Mouse (Mus musculus) lung, postnatal 0 days (tissue): ENCODE measurements around the gene Zfp617. TPM values are rescaled to one million over a fixed set of nuclear protein-coding genes. Genes with fewer than 3 reads are reported as not detected.

Experiments used
- ATAC-seq: fragments of 200-750 bp; cut with Nextera tagmentation; 2 replicates; pipeline ENCODE4 v1.8.0; 2017; ENCODE audit warnings: moderate library complexity
- DNase-seq: peaks from one replicate; pipeline ENCODE4 v3.0.0-alpha.2; 2016; ENCODE audit warnings: low spot score
- H3K27ac ChIP-seq: fragments of 300-500 bp; sonication (generic); 2 replicates; pipeline ENCODE4 v1.5.1; 2014; ENCODE audit warnings: antibody characterized with exemption, mild to moderate bottlenecking, low read length, mixed read lengths
- H3K27me3 ChIP-seq: fragments of 300-500 bp; sonication (generic); replicated peaks from 2 replicates; pipeline ENCODE4 v1.6.1; 2014; ENCODE audit warnings: low read length, mixed read lengths; ENCODE audit not compliant: insufficient read depth
- H3K36me3 ChIP-seq: fragments of 300-500 bp; sonication (generic); 2 replicates; pipeline ENCODE4 v1.6.1; 2014; ENCODE audit warnings: low read length, mixed read lengths; ENCODE audit not compliant: insufficient read depth
- H3K4me1 ChIP-seq: fragments of 300-500 bp; sonication (generic); 2 replicates; pipeline ENCODE4 v1.6.1; 2014; ENCODE audit warnings: antibody characterized with exemption, low read depth, low read length, mixed read lengths; ENCODE audit not compliant: insufficient read depth
- H3K4me2 ChIP-seq: fragments of 300-500 bp; sonication (generic); replicated peaks from 2 replicates; pipeline ENCODE4 v1.6.1; 2014; ENCODE audit warnings: low read depth, mild to moderate bottlenecking, low read length, moderate library complexity, mixed read lengths
- H3K4me3 ChIP-seq: fragments of 300-500 bp; sonication (generic); 2 replicates; pipeline ENCODE4 v1.5.1; 2014; ENCODE audit warnings: low read depth, low read length
- H3K9ac ChIP-seq: fragments of 300-500 bp; sonication (generic); replicated peaks from 2 replicates; pipeline ENCODE4 v1.6.1; 2014; ENCODE audit warnings: low read depth, mild to moderate bottlenecking
- H3K9me3 ChIP-seq: fragments of 300-500 bp; sonication (generic); 2 replicates; pipeline ENCODE4 v1.6.1; 2016; ENCODE audit warnings: low read length, mixed read lengths
- CTCF ChIP-seq: IDR thresholded peaks from 2 replicates; pipeline ENCODE4 v1.5.1; 2016; ENCODE audit warnings: antibody characterized with exemption, mild to moderate bottlenecking
- EP300 ChIP-seq: IDR thresholded peaks from 2 replicates; pipeline ENCODE4 v1.6.1; 2016; ENCODE audit warnings: antibody characterized with exemption, mild to moderate bottlenecking, control low read depth
- WGBS: fragments of 180-500 bp; shearing (Covaris S2); extraction: QIAGEN DNeasy Blood & Tissue Kit; methylation state at CpG from one replicate; pipeline ENCODE4 v1.1.7; 2014; 5-methylcytosine and 5-hydroxymethylcytosine counted together
- polyA plus RNA-seq: library from polyadenylated mRNA; unstranded; fragments of >200 nt; fragmentation: Nextera tagmentation; extraction: Ambion mirVana; gene quantifications from 2 replicates; pipeline ENCODE4 v1.2.1, GENCODE M21; 2015

The Zfp617 gene
- polyA plus RNA-seq, 1 experiment from 2014 or later, result 11.9 TPM

DNA sequence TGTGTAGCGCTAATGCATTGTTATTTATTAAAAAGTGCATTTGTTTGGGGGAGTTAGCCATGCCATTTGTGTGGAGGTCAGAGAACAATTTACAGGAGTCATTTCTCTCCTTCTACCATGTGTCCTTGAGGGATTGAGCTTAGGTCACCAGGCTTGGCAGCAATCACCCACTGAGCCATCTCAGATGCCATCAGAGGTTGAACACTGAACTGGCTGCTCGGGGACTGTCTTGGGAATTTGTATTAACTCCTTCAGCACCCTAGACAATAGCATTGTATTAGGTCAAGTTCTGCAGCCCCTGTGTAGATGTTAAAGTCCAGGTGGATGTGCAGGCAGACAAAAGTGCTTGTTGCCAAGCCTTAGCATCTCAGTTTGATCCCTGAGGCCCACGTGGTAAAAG lies 55.6 kb downstream of the Zfp617 start:
- WGBS, result 87% methylated on average over 3 of the region's 3 CpGs
- no peaks in the 10 kb centered on the region for H3K9me3 ChIP-seq
- ATAC-seq (no peak), DNase-seq (no peak)
- H3K4me2 ChIP-seq, result no peak overlapping the region
- H3K36me3 ChIP-seq, result 0 out of 2 replicates have a peak, but pooled peaks cover 5% of the 10 kb centered on the region
- no peak for TF ChIP-seq EP300
- no peaks in the 10 kb centered on the region for H3K4me1 ChIP-seq
- H3K27ac ChIP-seq, result no peak overlapping the region
- no peaks in the 10 kb centered on the region for H3K27me3 ChIP-seq
- H3K9ac ChIP-seq, result no peak overlapping the region
- no peak overlapping the region for H3K4me3 ChIP-seq

DNA sequence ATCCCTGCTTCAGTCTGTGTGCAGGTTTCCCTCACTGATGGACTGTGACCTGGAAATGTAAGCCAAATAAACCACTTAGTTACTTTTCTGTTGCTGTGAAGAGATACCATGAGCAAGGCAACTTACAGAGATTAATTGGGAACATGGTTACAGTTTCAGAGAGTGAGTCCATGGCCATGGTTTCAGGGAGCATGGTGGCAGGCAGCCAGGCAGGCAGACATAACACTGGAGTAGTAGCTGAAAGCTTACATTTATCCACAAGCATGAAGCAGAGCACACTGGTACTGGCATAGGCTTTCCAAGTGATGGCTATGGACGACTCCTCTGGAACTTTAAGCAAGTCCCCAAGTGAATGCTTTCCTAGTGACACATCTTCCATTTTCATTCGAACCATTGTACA lies 56.7 kb downstream of the Zfp617 start:
- 0 out of 2 replicates have a peak, but pooled peaks cover 5% of the 10 kb centered on the region for H3K36me3 ChIP-seq
- TF ChIP-seq EP300 (no peak), CTCF (no peak)
- 92% methylated on average over 2 of the region's 2 CpGs for WGBS

DNA sequence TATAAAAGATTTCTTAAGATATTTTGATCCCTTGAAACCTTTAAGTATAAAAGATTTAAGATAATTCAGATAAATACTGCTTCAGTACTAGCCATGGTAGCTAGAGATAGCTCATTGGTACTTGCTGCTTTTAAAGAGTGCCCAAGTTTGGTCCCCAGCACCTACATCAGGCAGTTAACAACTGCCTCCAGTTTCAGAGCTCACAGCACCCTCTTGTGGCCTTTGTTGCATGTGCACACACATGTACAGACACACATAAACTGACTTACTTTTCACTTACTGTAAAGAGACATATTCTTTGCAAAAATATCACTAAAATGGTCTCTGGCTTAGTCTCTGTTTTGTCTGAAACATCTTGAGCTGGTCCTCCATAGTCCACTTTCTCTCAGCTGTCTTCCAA lies 58.0 kb downstream of the Zfp617 start:
- H3K4me3 ChIP-seq, result no peak overlapping the region
- ATAC-seq (no peak), DNase-seq (no peak)
- TF ChIP-seq CTCF (peak; percentile 18; the same call in 1 of the 2 replicates), EP300 (no peak)
- H3K9ac ChIP-seq, result no peak overlapping the region
- H3K36me3 ChIP-seq, result 0 out of 2 replicates have a peak, but pooled peaks cover 5% of the 10 kb centered on the region
- H3K4me2 ChIP-seq, result no peak overlapping the region
- no peaks in the 10 kb centered on the region for H3K4me1 ChIP-seq
- H3K27me3 ChIP-seq, result no peaks in the 10 kb centered on the region
- H3K9me3 ChIP-seq, result no peaks in the 10 kb centered on the region
- no peak overlapping the region for H3K27ac ChIP-seq

More for the DNA sequence above, 56.7 kb downstream of the Zfp617 start:
- no peak for ATAC-seq
- H3K4me3 ChIP-seq, result no peak overlapping the region
- H3K27me3 ChIP-seq, result no peaks in the 10 kb centered on the region
- DNase-seq, result no peak
- no peaks in the 10 kb centered on the region for H3K4me1 ChIP-seq
- no peak overlapping the region for H3K9ac ChIP-seq
- H3K9me3 ChIP-seq, result no peaks in the 10 kb centered on the region
- no peak overlapping the region for H3K4me2 ChIP-seq
- H3K27ac ChIP-seq, result no peak overlapping the region

DNA sequence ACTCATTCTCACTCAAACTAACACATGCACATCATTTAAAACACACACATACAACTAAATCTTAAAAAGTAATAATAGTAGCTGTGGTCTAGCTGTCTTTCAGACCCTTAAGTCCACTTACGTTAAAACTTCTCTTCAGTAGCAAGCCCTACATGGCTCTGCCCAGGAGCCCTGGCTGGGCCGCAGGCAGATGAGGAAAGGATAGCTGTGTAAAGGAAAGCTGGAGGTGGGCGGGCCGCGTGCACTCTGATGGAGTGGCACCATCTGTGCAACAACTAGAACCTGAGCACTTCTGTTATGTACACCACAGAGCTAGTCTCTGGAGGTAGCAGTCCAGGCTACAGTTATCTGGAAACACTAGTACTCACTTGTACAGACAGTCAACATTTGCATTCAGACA lies 58.8 kb downstream of the Zfp617 start:
- Histone ChIP-seq H3K4me3 (no peak overlapping the region), H3K9me3 (no peaks in the 10 kb centered on the region), H3K36me3 (0 out of 2 replicates have a peak, but pooled peaks cover 5% of the 10 kb centered on the region), H3K27me3 (no peaks in the 10 kb centered on the region), H3K9ac (no peak overlapping the region), H3K4me1 (no peaks in the 10 kb centered on the region), H3K4me2 (no peak overlapping the region), H3K27ac (no peak overlapping the region)
- DNase-seq (no peak), ATAC-seq (no peak)
- TF ChIP-seq CTCF (no peak), EP300 (no peak)
- WGBS, result over 99% methylated on average over 5 of the region's 5 CpGs

DNA sequence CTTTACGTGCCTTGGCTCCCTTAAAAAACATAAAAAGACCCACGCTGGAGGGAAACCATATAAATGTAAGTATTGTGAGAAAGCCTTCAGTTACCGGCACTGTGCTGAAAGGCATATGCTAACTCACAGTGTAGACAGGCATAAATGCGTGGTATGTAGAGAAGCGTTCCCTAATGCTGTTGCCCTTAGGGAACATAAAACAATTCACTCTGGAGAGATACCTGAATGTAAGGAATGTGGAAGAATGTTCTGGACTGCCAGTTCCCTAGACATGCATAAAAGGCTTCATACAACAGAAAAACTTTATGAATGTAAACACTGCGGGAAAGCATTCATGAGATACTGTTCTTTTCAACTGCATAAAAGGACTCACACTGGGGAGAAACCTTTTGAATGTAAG lies 59.7 kb downstream of the Zfp617 start:
- H3K27me3 ChIP-seq, result no peaks in the 10 kb centered on the region
- H3K9ac ChIP-seq, result no peak overlapping the region
- H3K27ac ChIP-seq, result peak overlapping the region; percentile 49
- H3K4me2 ChIP-seq, result no peak overlapping the region
- ATAC-seq (peak; percentile 60), DNase-seq (no peak)
- WGBS, result 82% methylated on average over 6 of the region's 6 CpGs
- H3K4me1 ChIP-seq, result no peaks in the 10 kb centered on the region
- H3K9me3 ChIP-seq, result no peaks in the 10 kb centered on the region
- no peak overlapping the region for H3K4me3 ChIP-seq
- no peak for TF ChIP-seq CTCF
- peak; percentile 76 for TF ChIP-seq EP300
- H3K36me3 ChIP-seq, result 0 out of 2 replicates have a peak, but pooled peaks cover 5% of the 10 kb centered on the region

DNA sequence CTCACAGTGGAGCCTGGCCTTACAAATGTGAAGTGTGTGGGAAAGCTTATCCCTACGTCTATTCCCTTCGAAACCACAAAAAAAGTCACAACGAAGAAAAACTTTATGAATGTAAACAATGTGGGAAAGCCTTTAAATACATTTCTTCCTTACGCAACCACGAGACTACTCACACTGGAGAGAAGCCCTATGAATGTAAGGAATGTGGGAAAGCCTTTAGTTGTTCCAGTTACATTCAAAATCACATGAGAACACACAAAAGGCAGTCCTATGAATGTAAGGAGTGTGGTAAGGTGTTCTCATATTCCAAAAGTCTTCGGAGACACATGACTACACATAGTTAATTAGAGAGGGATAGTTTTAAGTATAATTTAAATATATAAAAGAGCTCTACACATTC lies 60.2 kb downstream of the Zfp617 start:
- ATAC-seq, result peak; percentile 78
- H3K4me1 ChIP-seq, result no peaks in the 10 kb centered on the region
- H3K4me3 ChIP-seq, result no peak overlapping the region
- 0 out of 2 replicates have a peak, but pooled peaks cover 5% of the 10 kb centered on the region for H3K36me3 ChIP-seq
- no peak overlapping the region for H3K9ac ChIP-seq
- 44% methylated on average over 6 of the region's 6 CpGs for WGBS
- peak; percentile 64 for DNase-seq
- H3K4me2 ChIP-seq, result no peak overlapping the region
- H3K27me3 ChIP-seq, result no peaks in the 10 kb centered on the region
- H3K27ac ChIP-seq, result peak overlapping the region; percentile 49
- H3K9me3 ChIP-seq, result no peaks in the 10 kb centered on the region
- TF ChIP-seq CTCF (no peak), EP300 (peak; percentile 31; the same call in 1 of the 2 replicates)

DNA sequence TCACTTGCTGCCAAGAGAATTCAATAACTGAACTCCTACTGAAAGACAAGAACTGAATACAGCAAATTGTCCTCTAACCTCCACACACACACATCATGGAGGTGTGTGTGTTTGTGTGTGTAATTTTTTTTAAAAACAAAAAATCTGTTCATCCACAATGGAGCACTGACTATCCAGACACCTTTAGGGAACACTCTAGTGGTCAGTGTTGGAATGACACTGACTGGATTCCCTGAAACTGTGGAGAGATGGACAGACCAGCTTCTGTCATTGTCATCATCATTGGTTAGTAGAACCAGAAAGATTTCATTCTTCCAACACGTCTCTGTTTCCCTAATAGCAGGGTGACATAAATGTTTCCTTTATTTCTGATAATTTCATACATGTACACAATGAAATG lies 63.5 kb downstream of the Zfp617 start:
- Histone ChIP-seq H3K4me2 (no peak overlapping the region), H3K4me1 (no peaks in the 10 kb centered on the region), H3K9ac (no peak overlapping the region), H3K27me3 (no peaks in the 10 kb centered on the region), H3K27ac (no peak overlapping the region), H3K9me3 (no peaks in the 10 kb centered on the region), H3K4me3 (no peak overlapping the region), H3K36me3 (no peaks in the 10 kb centered on the region)
- DNase-seq, result peak; percentile 37
- TF ChIP-seq EP300, result no peak
- TF ChIP-seq CTCF, result peak; percentile 82
- ATAC-seq, result no peak
- WGBS, result 69% methylated on average over 1 of the region's 1 CpGs
